Mouse (Mus musculus) neural tube, embryonic 14.5 days (tissue): ENCODE measurements at regions not wholly inside any gene's neighbourhood (a gene's known extent, or its start where the extent isn't known, plus 50 kb on each side); places are given as distances from the start of the nearest gene placed in this dataset.

Experiments used
- ATAC-seq: fragments of 200-750 bp; cut with Nextera tagmentation; 2 replicates; pipeline ENCODE4 v1.8.0; 2017; ENCODE audit warnings: low read depth, mild to moderate bottlenecking, moderate TSS enrichment, moderate library complexity
- H3K27ac ChIP-seq: fragments of 300-500 bp; sonication (generic); 2 replicates; pipeline ENCODE4 v1.5.1; 2014; ENCODE audit warnings: low read depth, mild to moderate bottlenecking, control low read depth, low read length, moderate library complexity, mixed read lengths
- H3K27me3 ChIP-seq: fragments of 300-500 bp; sonication (generic); 2 replicates; pipeline ENCODE4 v1.6.1; 2014; ENCODE audit warnings: low read length; ENCODE audit not compliant: control insufficient read depth, insufficient read depth
- H3K36me3 ChIP-seq: fragments of 300-500 bp; sonication (generic); 2 replicates; pipeline ENCODE4 v1.6.1; 2014; ENCODE audit warnings: low read length, mixed read lengths; ENCODE audit not compliant: control insufficient read depth, insufficient read depth
- H3K4me1 ChIP-seq: fragments of 300-500 bp; sonication (generic); 2 replicates; pipeline ENCODE4 v1.6.1; 2014; ENCODE audit warnings: low read length; ENCODE audit not compliant: control insufficient read depth, insufficient read depth
- H3K4me2 ChIP-seq: fragments of 300-500 bp; sonication (generic); 2 replicates; pipeline ENCODE4 v1.6.1; 2014; ENCODE audit warnings: mild to moderate bottlenecking, low read depth, low read length, control low read depth
- H3K4me3 ChIP-seq: fragments of 300-500 bp; sonication (generic); 2 replicates; pipeline ENCODE4 v1.5.1; 2014; ENCODE audit warnings: low read depth, low read length, control low read depth, mixed read lengths
- H3K9ac ChIP-seq: fragments of 300-500 bp; sonication (generic); replicated peaks from 2 replicates; pipeline ENCODE4 v1.6.1; 2014; ENCODE audit warnings: low read depth, mild to moderate bottlenecking, control low read depth, low read length, mixed read lengths
- H3K9me3 ChIP-seq: fragments of 300-500 bp; sonication (generic); 2 replicates; pipeline ENCODE4 v1.6.1; 2016; ENCODE audit warnings: low read length; ENCODE audit not compliant: control insufficient read depth
- WGBS: fragments of 180-500 bp; shearing (Covaris S2); extraction: QIAGEN DNeasy Blood & Tissue Kit; methylation state at CpG from one replicate; pipeline ENCODE4 v1.1.7; 2014; 5-methylcytosine and 5-hydroxymethylcytosine counted together

- 55% methylated on average over 7 of the region's 7 CpGs for WGBS
- H3K4me2 ChIP-seq: no peak overlapping the region
- no peaks in the 10 kb centered on the region for H3K27me3 ChIP-seq
- no peaks in the 10 kb centered on the region for H3K9me3 ChIP-seq
- H3K27ac ChIP-seq: no peak overlapping the region
- H3K36me3 ChIP-seq: no peaks in the 10 kb centered on the region
- H3K4me1 ChIP-seq: no peaks in the 10 kb centered on the region
- H3K9ac ChIP-seq: no peak overlapping the region
- H3K4me3 ChIP-seq: no peak overlapping the region
- ATAC-seq: no peak
Observed at GRCm38 (mm10) chr4:40357088-40357853, 78.0 kb upstream of the Ndufb6 start.

GRCm38 (mm10) chr4:40355791-40356450, 76.7 kb upstream of the Ndufb6 start:
- no peak overlapping the region for H3K27ac ChIP-seq
- ATAC-seq: no peak
- H3K27me3 ChIP-seq: no peaks in the 10 kb centered on the region
- no peaks in the 10 kb centered on the region for H3K4me1 ChIP-seq
- H3K4me2 ChIP-seq: no peak overlapping the region
- H3K9ac ChIP-seq: no peak overlapping the region
- H3K4me3 ChIP-seq: no peak overlapping the region
- H3K36me3 ChIP-seq: no peaks in the 10 kb centered on the region
- 77% methylated on average over 3 of the region's 3 CpGs for WGBS
- no peaks in the 10 kb centered on the region for H3K9me3 ChIP-seq

- Histone ChIP-seq H3K9ac (no peak overlapping the region), H3K36me3 (no peaks in the 10 kb centered on the region), H3K27ac (no peak overlapping the region), H3K4me1 (no peaks in the 10 kb centered on the region), H3K4me2 (no peak overlapping the region), H3K27me3 (no peaks in the 10 kb centered on the region), H3K4me3 (no peak overlapping the region), H3K9me3 (no peaks in the 10 kb centered on the region)
- no peak for ATAC-seq
- WGBS: 80% methylated on average over 3 of the region's 3 CpGs
Observed at GRCm38 (mm10) chr4:40354456-40354855, 75.2 kb upstream of the Ndufb6 start.

GRCm38 (mm10) chr4:40351648-40352047, 72.4 kb upstream of the Ndufb6 start:
- no peak for ATAC-seq
- Histone ChIP-seq H3K4me3 (no peak overlapping the region), H3K9me3 (no peaks in the 10 kb centered on the region), H3K36me3 (no peaks in the 10 kb centered on the region), H3K9ac (no peak overlapping the region), H3K27ac (no peak overlapping the region), H3K27me3 (no peaks in the 10 kb centered on the region), H3K4me2 (no peak overlapping the region), H3K4me1 (no peaks in the 10 kb centered on the region)
- WGBS: 83% methylated on average over 7 of the region's 7 CpGs

GRCm38 (mm10) chr4:40351090-40351489, 71.9 kb upstream of the Ndufb6 start:
- Histone ChIP-seq H3K4me2 (no peak overlapping the region), H3K36me3 (no peaks in the 10 kb centered on the region), H3K9ac (no peak overlapping the region), H3K27ac (no peak overlapping the region), H3K9me3 (no peaks in the 10 kb centered on the region), H3K4me3 (no peak overlapping the region), H3K27me3 (no peaks in the 10 kb centered on the region), H3K4me1 (no peaks in the 10 kb centered on the region)
- ATAC-seq: no peak
- WGBS: 78% methylated on average over 4 of the region's 4 CpGs

GRCm38 (mm10) chr4:40345847-40346246, 66.6 kb upstream of the Ndufb6 start:
- no peak overlapping the region for H3K4me3 ChIP-seq
- no peak overlapping the region for H3K27ac ChIP-seq
- H3K4me1 ChIP-seq: no peaks in the 10 kb centered on the region
- no peaks in the 10 kb centered on the region for H3K36me3 ChIP-seq
- H3K4me2 ChIP-seq: no peak overlapping the region
- no peak overlapping the region for H3K9ac ChIP-seq
- H3K9me3 ChIP-seq: no peaks in the 10 kb centered on the region
- WGBS: 75% methylated on average over 3 of the region's 3 CpGs
- no peak for ATAC-seq
- no peaks in the 10 kb centered on the region for H3K27me3 ChIP-seq

GRCm38 (mm10) chr4:40342181-40342580, 63.0 kb upstream of the Ndufb6 start:
- H3K9ac ChIP-seq: no peak overlapping the region
- H3K27ac ChIP-seq: no peak overlapping the region
- H3K9me3 ChIP-seq: no peaks in the 10 kb centered on the region
- H3K27me3 ChIP-seq: no peaks in the 10 kb centered on the region
- no peaks in the 10 kb centered on the region for H3K36me3 ChIP-seq
- WGBS: 83% methylated on average over 3 of the region's 3 CpGs
- ATAC-seq: no peak
- H3K4me2 ChIP-seq: no peak overlapping the region
- H3K4me1 ChIP-seq: no peaks in the 10 kb centered on the region
- H3K4me3 ChIP-seq: no peak overlapping the region

GRCm38 (mm10) chr4:40334841-40335240, 55.6 kb upstream of the Ndufb6 start:
- no peaks in the 10 kb centered on the region for H3K27me3 ChIP-seq
- WGBS: 44% methylated on average over 1 of the region's 1 CpGs
- no peaks in the 10 kb centered on the region for H3K9me3 ChIP-seq
- no peak overlapping the region for H3K4me3 ChIP-seq
- H3K9ac ChIP-seq: no peak overlapping the region
- no peaks in the 10 kb centered on the region for H3K36me3 ChIP-seq
- H3K4me2 ChIP-seq: no peak overlapping the region
- no peak overlapping the region for H3K27ac ChIP-seq
- no peak for ATAC-seq
- no peaks in the 10 kb centered on the region for H3K4me1 ChIP-seq

- no peak for ATAC-seq
- 60% methylated on average over 5 of the region's 5 CpGs for WGBS
- H3K9me3 ChIP-seq: no peaks in the 10 kb centered on the region
Observed at GRCm38 (mm10) chr4:40329737-40330136, 50.5 kb upstream of the Ndufb6 start.

More at GRCm38 (mm10) chr4:40329737-40330136, 50.5 kb upstream of the Ndufb6 start:
- Histone ChIP-seq H3K27me3 (no peaks in the 10 kb centered on the region), H3K4me1 (no peaks in the 10 kb centered on the region), H3K36me3 (no peaks in the 10 kb centered on the region), H3K27ac (no peak overlapping the region), H3K4me2 (no peak overlapping the region), H3K9ac (no peak overlapping the region), H3K4me3 (no peak overlapping the region)
